In genomic region chr17:72043667-72044390, GRCm38 (mm10) we compare ENCODE assay signal across 9 mouse cellular contexts.
A peak's percentile ranks its signal among the peaks of the same experiment; 100 is the strongest.
DNase-seq lines count a peak whose midpoint lies in the region; ATAC-seq lines count a peak whose summit lies in the region.
"Had no signal": no experiment of that assay in that cellular context is flagged by ENCODE, and none has a peak within 500 bp of the region (broad histone marks: within the 10 kb centered on the region; RNA-seq: fewer than 3 reads in every experiment).

No protein-coding gene starts in this region.

- intact Hi-C loops in heart, postnatal 25 days (cut with DNase I): no loop called here

- H3K4me2 ChIP-seq in forebrain, embryonic 14.5 days (ENCODE audit: low read length): peak overlapping the region; percentile 14
- H3K4me2 ChIP-seq in midbrain, embryonic 14.5 days (ENCODE audit: low read length): no peak overlapping the region

- H3K9me3 ChIP-seq in forebrain, embryonic 14.5 days (replicated peaks; ENCODE audit: control insufficient read depth, low read length): no peaks in the 10 kb centered on the region
- H3K9me3 ChIP-seq in midbrain, embryonic 14.5 days (ENCODE audit: control insufficient read depth, low read length): no peaks in the 10 kb centered on the region

- peaks cover 12% of the 10 kb centered on the region for H3K4me1 ChIP-seq in forebrain, embryonic 14.5 days (ENCODE audit: control insufficient read depth, insufficient read depth, low read length)
- H3K4me1 ChIP-seq in midbrain, embryonic 14.5 days (ENCODE audit: control insufficient read depth, insufficient read depth, low read length): no peaks in the 10 kb centered on the region

- ATAC-seq in forebrain, embryonic 14.5 days: peak; percentile 33
- no peak for ATAC-seq in midbrain, embryonic 14.5 days (ENCODE audit: low FRiP score, low TSS enrichment)
- no peak for ATAC-seq in erythroid progenitor cell, adult 5-6 weeks (replicated peaks; ENCODE audit: low FRiP score, poor library complexity, severe bottlenecking)
- ATAC-seq: activated CD4-positive, CD25-positive, alpha-beta regulatory T cell, adult 4 months had no signal

- DNase-seq in heart, adult 11 months: peak; percentile 16
- no peak for DNase-seq in heart, postnatal 25 days (ENCODE audit: low spot score)
- peak; percentile 6 to 27 for DNase-seq in left cerebral cortex, adult 8-10 months (ENCODE audit: low spot score in 2 of 2)
- DNase-seq in left cerebral cortex, adult 11 months (ENCODE audit: low spot score): no peak
- DNase-seq in forebrain, embryonic 14.5 days (ENCODE audit: low spot score): peak; percentile 66
- peak; percentile 24 for DNase-seq in midbrain, embryonic 14.5 days
- no peak for DNase-seq in urinary bladder, postnatal 36 days (ENCODE audit: low spot score in 2 of 2)

- 19% methylated on average over 11 of the region's 11 CpGs for WGBS in forebrain, embryonic 14.5 days
- WGBS in midbrain, embryonic 14.5 days: 51% methylated on average over 11 of the region's 11 CpGs

- H3K36me3 ChIP-seq in forebrain, embryonic 14.5 days (ENCODE audit: control insufficient read depth, insufficient read depth, low read length): no peaks in the 10 kb centered on the region
- H3K36me3 ChIP-seq in midbrain, embryonic 14.5 days (ENCODE audit: control insufficient read depth, insufficient read depth, low read length): no peaks in the 10 kb centered on the region

- no peak overlapping the region for H3K4me3 ChIP-seq in forebrain, embryonic 14.5 days (ENCODE audit: low read depth, low read length)
- no peak overlapping the region for H3K4me3 ChIP-seq in midbrain, embryonic 14.5 days (replicated peaks; ENCODE audit: low read depth, low read length)

- H3K9ac ChIP-seq in forebrain, embryonic 14.5 days (ENCODE audit: low read length): peak overlapping the region; percentile 32; the same call in 1 of the 2 replicates
- no peak overlapping the region for H3K9ac ChIP-seq in midbrain, embryonic 14.5 days (replicated peaks; ENCODE audit: low read length)

- H3K27ac ChIP-seq in forebrain, embryonic 14.5 days (ENCODE audit: low read depth, low read length): peak overlapping the region; percentile 33; the same call in 1 of the 2 replicates
- no peak overlapping the region for H3K27ac ChIP-seq in midbrain, embryonic 14.5 days (replicated peaks; ENCODE audit: low read depth, low read length)

- H3K27me3 ChIP-seq in forebrain, embryonic 14.5 days (replicated peaks; ENCODE audit: control insufficient read depth, insufficient read depth, low read length): no peaks in the 10 kb centered on the region
- H3K27me3 ChIP-seq in midbrain, embryonic 14.5 days (ENCODE audit: control insufficient read depth, insufficient read depth, low read length): no peaks in the 10 kb centered on the region

Comparison
In these comparisons a context has a peak if more than half of its experiments do, and no peak if none do; other contexts are left out.
1. DNase-seq: peak in heart, adult 11 months (single experiment), left cerebral cortex, adult 8-10 months (2 of 2), forebrain, embryonic 14.5 days (single experiment) and midbrain, embryonic 14.5 days (single experiment); none in heart, postnatal 25 days (single experiment), left cerebral cortex, adult 11 months (single experiment) and urinary bladder, postnatal 36 days (0 of 2).